Mouse (Mus musculus) testis, adult 2 months (tissue): ENCODE measurements at regions not wholly inside any gene's neighbourhood (a gene's known extent, or its start where the extent isn't known, plus 50 kb on each side); places are given as distances from the start of the nearest gene placed in this dataset.

ENCODE experiments used
- H3K27ac ChIP-seq: fragments of 200-500 bp; 2 replicates; pipeline ENCODE4 v1.5.1; 2012; ENCODE audit warnings: low read depth, low read length; ENCODE audit not compliant: control insufficient read depth, insufficient read depth
- H3K27me3 ChIP-seq: fragments of 200-500 bp; 2 replicates; pipeline ENCODE4 v1.6.1; 2012; ENCODE audit warnings: mild to moderate bottlenecking, low read length, moderate library complexity; ENCODE audit not compliant: control insufficient read depth, insufficient read depth
- H3K36me3 ChIP-seq: fragments of 200-500 bp; 2 replicates; pipeline ENCODE4 v1.6.1; 2012; ENCODE audit warnings: mild to moderate bottlenecking, low read length; ENCODE audit not compliant: control insufficient read depth, insufficient read depth
- H3K4me1 ChIP-seq: fragments of 200-500 bp; 2 replicates; pipeline ENCODE4 v1.6.1; 2012; ENCODE audit warnings: low read length; ENCODE audit not compliant: control insufficient read depth, insufficient read depth
- H3K4me3 ChIP-seq: fragments of 200-500 bp; 2 replicates; pipeline ENCODE4 v1.5.1; 2012; ENCODE audit warnings: low read depth, mild to moderate bottlenecking, low read length, moderate library complexity, mixed read lengths; ENCODE audit not compliant: control insufficient read depth
- CTCF ChIP-seq: fragments of 200-500 bp; IDR thresholded peaks from 2 replicates; pipeline ENCODE4 v1.5.1; 2012; ENCODE audit warnings: low read depth, mild to moderate bottlenecking, inconsistent platforms, low read length, moderate library complexity; ENCODE audit not compliant: control insufficient read depth, insufficient read depth, insufficient replicate concordance
- POLR2A ChIP-seq: fragments of 200-500 bp; IDR thresholded peaks from 2 replicates; pipeline ENCODE4 v1.6.1; 2012; ENCODE audit warnings: low read depth, mild to moderate bottlenecking, inconsistent platforms, low read length, moderate library complexity; ENCODE audit not compliant: control insufficient read depth

GRCm38 (mm10) chrX:96019556-96019955, 62.8 kb upstream of the Las1l start:
- H3K4me1 ChIP-seq, result no peaks in the 10 kb centered on the region
- no peak for TF ChIP-seq POLR2A
- TF ChIP-seq CTCF, result peak; percentile 29; the same call in 1 of the 2 replicates
- no peaks in the 10 kb centered on the region for H3K36me3 ChIP-seq
- no peak overlapping the region for H3K4me3 ChIP-seq
- H3K27me3 ChIP-seq, result no peaks in the 10 kb centered on the region
- no peak overlapping the region for H3K27ac ChIP-seq

DNA sequence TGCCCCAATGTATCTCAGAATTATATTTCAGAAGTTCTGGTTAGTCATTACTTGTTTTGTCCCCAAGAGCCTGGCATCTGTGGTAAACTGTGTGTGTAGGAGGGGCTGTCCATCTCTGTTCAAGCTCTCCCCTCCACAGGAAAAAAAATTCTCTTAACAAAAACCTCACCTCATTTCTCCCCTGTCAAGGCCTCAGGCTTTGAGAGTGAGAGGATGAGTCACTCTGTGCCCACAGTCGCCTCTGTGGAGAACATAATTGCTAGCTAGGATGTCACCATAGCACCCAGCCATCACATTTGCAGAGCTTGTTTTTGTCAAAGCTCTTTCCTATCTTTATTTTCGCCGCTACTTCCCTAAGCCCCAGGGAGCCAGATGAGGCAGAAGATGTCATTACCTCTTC, 63.6 kb upstream of the Las1l start:
- Histone ChIP-seq H3K27ac (no peak overlapping the region), H3K4me3 (no peak overlapping the region), H3K4me1 (no peaks in the 10 kb centered on the region), H3K27me3 (no peaks in the 10 kb centered on the region), H3K36me3 (no peaks in the 10 kb centered on the region)
- no peak for TF ChIP-seq CTCF

GRCm38 (mm10) chrX:96025374-96025773, 68.6 kb upstream of the Las1l start:
- TF ChIP-seq CTCF, result no peak
- H3K27ac ChIP-seq, result no peak overlapping the region
- H3K4me3 ChIP-seq, result no peak overlapping the region
- no peaks in the 10 kb centered on the region for H3K27me3 ChIP-seq
- no peaks in the 10 kb centered on the region for H3K36me3 ChIP-seq
- H3K4me1 ChIP-seq, result no peaks in the 10 kb centered on the region

GRCm38 (mm10) chrX:96025876-96026275, 69.1 kb upstream of the Las1l start:
- Histone ChIP-seq H3K27me3 (no peaks in the 10 kb centered on the region), H3K4me3 (no peak overlapping the region)

DNA sequence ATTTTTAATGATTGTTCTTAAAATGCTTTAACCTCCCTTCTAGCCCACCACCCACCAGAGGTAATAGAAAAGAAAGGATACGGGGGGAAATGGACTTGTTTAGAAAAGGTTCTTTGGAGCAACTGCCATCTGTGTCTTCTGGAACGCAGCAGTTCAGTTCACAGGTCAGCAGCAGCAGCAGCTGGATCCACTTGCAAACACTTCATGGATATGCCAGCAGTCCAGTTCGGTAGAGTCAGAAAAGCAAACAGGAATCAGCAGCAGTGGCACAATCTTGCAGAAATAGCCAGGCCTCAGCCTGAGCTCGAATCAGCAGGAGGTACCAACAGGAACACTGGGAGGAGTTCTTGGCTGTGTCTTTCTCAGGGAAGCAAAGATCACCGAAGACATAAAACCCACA, 64.3 kb upstream of the Msn start:
- no peak for TF ChIP-seq CTCF
- TF ChIP-seq POLR2A, result no peak
- H3K36me3 ChIP-seq, result no peaks in the 10 kb centered on the region
- no peaks in the 10 kb centered on the region for H3K27me3 ChIP-seq
- H3K27ac ChIP-seq, result no peak overlapping the region
- H3K4me3 ChIP-seq, result no peak overlapping the region
- no peaks in the 10 kb centered on the region for H3K4me1 ChIP-seq

More at GRCm38 (mm10) chrX:96025876-96026275, 69.1 kb upstream of the Las1l start:
- Histone ChIP-seq H3K36me3 (no peaks in the 10 kb centered on the region), H3K4me1 (no peaks in the 10 kb centered on the region), H3K27ac (no peak overlapping the region)
- TF ChIP-seq POLR2A, result no peak
- TF ChIP-seq CTCF, result no peak

- Histone ChIP-seq H3K36me3 (no peaks in the 10 kb centered on the region), H3K4me3 (no peak overlapping the region), H3K4me1 (no peaks in the 10 kb centered on the region), H3K27me3 (no peaks in the 10 kb centered on the region), H3K27ac (no peak overlapping the region)
- TF ChIP-seq POLR2A (no peak), CTCF (no peak)
Observed at GRCm38 (mm10) chrX:96035307-96035706, 60.5 kb upstream of the Msn start.

DNA sequence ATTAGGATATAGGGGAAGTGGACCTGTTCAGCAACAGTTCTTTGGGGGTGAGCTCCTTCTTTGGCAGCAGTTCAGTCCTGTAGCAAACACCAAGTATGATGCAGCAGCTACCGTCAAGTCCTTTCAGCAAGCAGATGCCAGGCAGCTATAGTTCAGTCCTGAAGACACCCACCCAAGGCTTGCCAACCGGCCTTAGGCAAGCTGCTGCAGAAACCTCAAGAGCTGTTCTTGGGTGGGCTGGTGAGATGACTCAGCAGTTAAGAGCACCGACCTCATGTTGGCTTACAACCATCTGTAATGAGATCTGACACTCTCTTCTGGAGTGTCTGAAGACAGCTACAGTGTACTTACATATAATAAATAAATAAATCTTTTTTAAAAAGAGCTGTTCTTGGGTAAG, 53.6 kb upstream of the Msn start:
- no peak overlapping the region for H3K27ac ChIP-seq
- H3K36me3 ChIP-seq, result no peaks in the 10 kb centered on the region
- TF ChIP-seq CTCF (no peak), POLR2A (no peak)
- H3K4me3 ChIP-seq, result no peak overlapping the region
- no peaks in the 10 kb centered on the region for H3K27me3 ChIP-seq
- H3K4me1 ChIP-seq, result no peaks in the 10 kb centered on the region
